12 mouse cellular contexts compared by ENCODE assay signal in the genomic region with DNA sequence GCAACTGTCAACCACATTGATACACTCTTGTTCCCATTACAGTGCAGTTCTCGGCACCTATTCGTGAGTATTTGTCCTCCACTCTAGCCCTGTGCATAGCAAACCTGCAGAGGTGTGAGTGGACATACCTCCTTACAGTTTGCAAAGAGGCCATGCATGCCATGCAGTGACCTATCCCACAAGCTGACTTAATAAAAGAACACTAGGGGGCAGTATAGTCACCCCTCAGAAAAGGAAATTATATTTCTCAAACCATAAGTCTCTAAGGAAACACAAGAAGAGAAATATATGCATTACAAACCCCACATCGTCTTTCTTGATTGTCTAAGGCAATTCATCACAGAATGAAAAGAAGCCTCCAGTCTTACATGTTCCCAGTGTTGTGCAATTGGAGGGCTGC. TPM values are rescaled to one million over a fixed set of nuclear protein-coding genes. Genes with fewer than 3 reads are reported as not detected.
DNase-seq lines count a peak whose midpoint lies in the region; ATAC-seq and TF ChIP-seq lines count a peak whose summit lies in the region.
"Had no signal": no experiment of that assay in that cellular context is flagged by ENCODE, and none has a peak within 500 bp of the region (broad histone marks: within the 10 kb centered on the region; RNA-seq: fewer than 3 reads in every experiment).

No protein-coding gene starts in this region.

- H3K4me3 ChIP-seq in forebrain, postnatal 0 days (ENCODE audit: low read depth, low read length) = no peak overlapping the region
- H3K4me3 ChIP-seq in forebrain, embryonic 13.5 days = no peak overlapping the region
- no peak overlapping the region for H3K4me3 ChIP-seq in lung, embryonic 14.5 days (ENCODE audit: low read depth, low read length)
- H3K4me3 ChIP-seq: erythroblast, embryonic 14.5 days had no signal

- no peaks in the 10 kb centered on the region for H3K4me1 ChIP-seq in forebrain, postnatal 0 days (ENCODE audit: insufficient read depth)
- H3K4me1 ChIP-seq in forebrain, embryonic 13.5 days = no peaks in the 10 kb centered on the region
- no peaks in the 10 kb centered on the region for H3K4me1 ChIP-seq in lung, embryonic 14.5 days (ENCODE audit: insufficient read depth)

- H3K27ac ChIP-seq in forebrain, postnatal 0 days (ENCODE audit: low read depth, low read length) = no peak overlapping the region
- H3K27ac ChIP-seq in forebrain, embryonic 13.5 days = no peak overlapping the region
- H3K27ac ChIP-seq in lung, embryonic 14.5 days (ENCODE audit: low read depth) = no peak overlapping the region

- no peak overlapping the region for H3K9ac ChIP-seq in forebrain, postnatal 0 days
- no peak overlapping the region for H3K9ac ChIP-seq in forebrain, embryonic 13.5 days
- H3K9ac ChIP-seq in lung, embryonic 14.5 days = no peak overlapping the region

- ATAC-seq in forebrain, postnatal 0 days = no peak
- no peak for ATAC-seq in forebrain, embryonic 13.5 days
- ATAC-seq in lung, embryonic 14.5 days (ENCODE audit: insufficient read depth) = no peak

- no peaks in the 10 kb centered on the region for H3K9me3 ChIP-seq in forebrain, postnatal 0 days (ENCODE audit: low read length)
- H3K9me3 ChIP-seq in forebrain, embryonic 13.5 days (replicated peaks) = 0 out of 2 replicates have a peak, but pooled peaks cover 6% of the 10 kb centered on the region
- no peaks in the 10 kb centered on the region for H3K9me3 ChIP-seq in lung, embryonic 14.5 days (ENCODE audit: low read depth, low read length)

- H3K4me2 ChIP-seq in forebrain, postnatal 0 days (ENCODE audit: low read depth) = no peak overlapping the region
- H3K4me2 ChIP-seq in forebrain, embryonic 13.5 days = no peak overlapping the region
- no peak overlapping the region for H3K4me2 ChIP-seq in lung, embryonic 14.5 days

- no peaks in the 10 kb centered on the region for H3K36me3 ChIP-seq in forebrain, postnatal 0 days (ENCODE audit: insufficient read depth)
- no peaks in the 10 kb centered on the region for H3K36me3 ChIP-seq in forebrain, embryonic 13.5 days (ENCODE audit: poor library complexity, severe bottlenecking)
- H3K36me3 ChIP-seq in lung, embryonic 14.5 days (ENCODE audit: insufficient read depth) = no peaks in the 10 kb centered on the region

- peak; percentile 37 for DNase-seq in forebrain, postnatal 0 days
- DNase-seq in lung, embryonic 14.5 days = peak; percentile 77
- DNase-seq in lung, postnatal 4 days = no peak
- peak; percentile 12 for DNase-seq in brain, embryonic 18.5 days (ENCODE audit: low read depth, low spot score)
- DNase-seq in retina, postnatal 1 day = peak; percentile 68
- no peak for DNase-seq in spleen, postnatal 10 days (ENCODE audit: low spot score in 2 of 2)
- no peak for DNase-seq in thymus, postnatal 14 days
- DNase-seq: right cerebral cortex, adult 18-20 months had no signal

- no peaks in the 10 kb centered on the region for H3K27me3 ChIP-seq in forebrain, postnatal 0 days (ENCODE audit: insufficient read depth, low read length)
- H3K27me3 ChIP-seq in forebrain, embryonic 13.5 days = no peaks in the 10 kb centered on the region
- H3K27me3 ChIP-seq in lung, embryonic 14.5 days (ENCODE audit: insufficient read depth, low read length) = no peaks in the 10 kb centered on the region

- peak; percentile 67 for TF ChIP-seq CTCF in forebrain, postnatal 0 days (IDR thresholded peaks at IDR 0.05; ENCODE audit: low read depth)
- TF ChIP-seq CTCF in lung, embryonic 14.5 days (IDR thresholded peaks at IDR 0.05; ENCODE audit: low read depth) = peak; percentile 72

- WGBS in forebrain, postnatal 0 days = 44% methylated on average over 3 of the region's 3 CpGs
- WGBS in forebrain, embryonic 13.5 days = 51% methylated on average over 3 of the region's 3 CpGs
- 28% methylated on average over 3 of the region's 3 CpGs for WGBS in lung, embryonic 14.5 days

RNA-seq across cellular contexts. Expression of a gene that starts 37.3 kb away (rescaled TPM):
- not detected in 2 replicates for total RNA-seq in forebrain, postnatal 0 days (2014; rRNA removed)
- not detected in 2 replicates for polyA plus RNA-seq in forebrain, postnatal 0 days (2015; fragmentation: Nextera tagmentation; extraction: Ambion mirVana)
- not detected in 2 replicates for polyA plus RNA-seq in forebrain, embryonic 13.5 days (2015; fragmentation: Nextera tagmentation; extraction: Ambion mirVana)
- polyA plus RNA-seq in lung, embryonic 14.5 days (2014; fragmentation: Nextera tagmentation; extraction: Ambion mirVana) = not detected in 2 replicates
- total RNA-seq: hematopoietic stem cell, adult 5-6 weeks had no signal
- polyA plus RNA-seq: lung, embryonic 16.5 days had no signal

RNA-seq across cellular contexts. Expression of a gene that starts 41.2 kb away (rescaled TPM):
- total RNA-seq in forebrain, postnatal 0 days (2014; rRNA removed) = 6.5 and 9.0 TPM in 2 replicates
- 4.4 and 5.5 TPM in 2 replicates for polyA plus RNA-seq in forebrain, postnatal 0 days (2015; fragmentation: Nextera tagmentation; extraction: Ambion mirVana)
- 2.4 and 2.6 TPM in 2 replicates for polyA plus RNA-seq in forebrain, embryonic 13.5 days (2015; fragmentation: Nextera tagmentation; extraction: Ambion mirVana)
- polyA plus RNA-seq in lung, embryonic 14.5 days (2014; fragmentation: Nextera tagmentation; extraction: Ambion mirVana) = 0.54 TPM in 1 of 2 replicates, not detected in the other
- polyA plus RNA-seq: erythroblast, embryonic 14.5 days had no signal

Comparison
In these comparisons a context has a peak if more than half of its experiments do, and no peak if none do; other contexts are left out.
1. DNase-seq: peak in forebrain, postnatal 0 days (single experiment), lung, embryonic 14.5 days (single experiment), brain, embryonic 18.5 days (single experiment) and retina, postnatal 1 day (single experiment); none in lung, postnatal 4 days (0 of 2), spleen, postnatal 10 days (0 of 2) and thymus, postnatal 14 days (single experiment).